Mouse (Mus musculus) forebrain, embryonic 11.5 days (tissue): ENCODE measurements around the gene Cib2. TPM values are rescaled to one million over a fixed set of nuclear protein-coding genes. Genes with fewer than 3 reads are reported as not detected.

Experiments
- ATAC-seq: fragments of 200-750 bp; cut with Nextera tagmentation; replicated peaks from 2 replicates; pipeline ENCODE4 v1.8.0; 2017; ENCODE audit warnings: moderate TSS enrichment; ENCODE audit not compliant: low FRiP score
- DNase-seq: peaks from one replicate; pipeline ENCODE4 v3.0.0-alpha.2; 2017; ENCODE audit warnings: low spot score
- H3K27ac ChIP-seq: fragments of 300-500 bp; sonication (generic); 2 replicates; pipeline ENCODE4 v1.5.1; 2014; ENCODE audit warnings: low read depth, low read length
- H3K27me3 ChIP-seq: fragments of 300-500 bp; sonication (generic); 2 replicates; pipeline ENCODE4 v1.6.1; 2014; ENCODE audit warnings: mild to moderate bottlenecking, low read length, mixed read lengths; ENCODE audit not compliant: control insufficient read depth, insufficient read depth
- H3K36me3 ChIP-seq: fragments of 300-500 bp; sonication (generic); 2 replicates; pipeline ENCODE4 v1.6.1; 2014; ENCODE audit warnings: mild to moderate bottlenecking, low read length, moderate library complexity, mixed read lengths; ENCODE audit not compliant: control insufficient read depth, insufficient read depth
- H3K4me1 ChIP-seq: fragments of 300-500 bp; sonication (generic); replicated peaks from 2 replicates; pipeline ENCODE4 v1.6.1; 2014; ENCODE audit warnings: low read length, mixed read lengths; ENCODE audit not compliant: control insufficient read depth, insufficient read depth
- H3K4me2 ChIP-seq: fragments of 300-500 bp; sonication (generic); 2 replicates; pipeline ENCODE4 v1.6.1; 2014; ENCODE audit warnings: low read depth, mild to moderate bottlenecking, low read length, moderate library complexity, mixed read lengths; ENCODE audit not compliant: severe bottlenecking
- H3K4me3 ChIP-seq: fragments of 300-500 bp; sonication (generic); 2 replicates; pipeline ENCODE4 v1.5.1; 2014; ENCODE audit warnings: low read depth, low read length
- H3K9ac ChIP-seq: fragments of 300-500 bp; sonication (generic); 2 replicates; pipeline ENCODE4 v1.6.1; 2014; ENCODE audit warnings: low read length
- H3K9me3 ChIP-seq: fragments of 300-500 bp; sonication (generic); 2 replicates; pipeline ENCODE4 v1.6.1; 2016; ENCODE audit warnings: low read length, mixed read lengths; ENCODE audit not compliant: control insufficient read depth
- WGBS: fragments of 180-500 bp; shearing (Covaris S2); extraction: QIAGEN DNeasy Blood & Tissue Kit; methylation state at CpG from one replicate; pipeline ENCODE4 v1.1.7; 2014; 5-methylcytosine and 5-hydroxymethylcytosine counted together
- polyA plus RNA-seq: library from polyadenylated mRNA; unstranded; fragments of >200 nt; fragmentation: Nextera tagmentation; extraction: Ambion mirVana; gene quantifications from 2 replicates; pipeline ENCODE4 v1.2.1, GENCODE M21; 2014

Gene Cib2
- polyA plus RNA-seq, 1 experiment from 2014 or later, result 15.9 TPM

- H3K4me2 ChIP-seq, result no peak overlapping the region
- H3K9me3 ChIP-seq, result no peaks in the 10 kb centered on the region
- DNase-seq, result no peak
- WGBS, result 78% methylated on average over 8 of the region's 8 CpGs
- H3K9ac ChIP-seq, result no peak overlapping the region
- 0 out of 2 replicates have a peak, but pooled peaks cover 3% of the 10 kb centered on the region for H3K4me1 ChIP-seq
- no peak overlapping the region for H3K27ac ChIP-seq
- no peak overlapping the region for H3K4me3 ChIP-seq
- H3K27me3 ChIP-seq, result no peaks in the 10 kb centered on the region
- H3K36me3 ChIP-seq, result no peaks in the 10 kb centered on the region
- no peak for ATAC-seq
These were observed 1.3 kb downstream of the Cib2 start for GRCm38 (mm10) chr9:54558731-54559130.

- H3K36me3 ChIP-seq, result no peaks in the 10 kb centered on the region
- 0 out of 2 replicates have a peak, but pooled peaks cover 3% of the 10 kb centered on the region for H3K4me1 ChIP-seq
- no peaks in the 10 kb centered on the region for H3K9me3 ChIP-seq
- H3K4me3 ChIP-seq, result no peak overlapping the region
- H3K27ac ChIP-seq, result no peak overlapping the region
- H3K9ac ChIP-seq, result no peak overlapping the region
- DNase-seq (no peak), ATAC-seq (no peak)
- no peaks in the 10 kb centered on the region for H3K27me3 ChIP-seq
- no peak overlapping the region for H3K4me2 ChIP-seq
- 72% methylated on average over 2 of the region's 2 CpGs for WGBS
These were observed 5.0 kb downstream of the Cib2 start for GRCm38 (mm10) chr9:54555044-54555443.

- DNase-seq (no peak), ATAC-seq (no peak)
- no peaks in the 10 kb centered on the region for H3K9me3 ChIP-seq
- 21% methylated on average over 5 of the region's 5 CpGs for WGBS
- no peak overlapping the region for H3K27ac ChIP-seq
- no peak overlapping the region for H3K4me2 ChIP-seq
- no peak overlapping the region for H3K9ac ChIP-seq
- H3K36me3 ChIP-seq, result no peaks in the 10 kb centered on the region
- H3K4me3 ChIP-seq, result no peak overlapping the region
- H3K4me1 ChIP-seq, result no peaks in the 10 kb centered on the region
- no peaks in the 10 kb centered on the region for H3K27me3 ChIP-seq
These were observed 7.6 kb downstream of the Cib2 start for GRCm38 (mm10) chr9:54552409-54552808.

- Histone ChIP-seq H3K9ac (no peak overlapping the region), H3K4me2 (no peak overlapping the region), H3K9me3 (no peaks in the 10 kb centered on the region), H3K27ac (no peak overlapping the region), H3K27me3 (no peaks in the 10 kb centered on the region), H3K36me3 (no peaks in the 10 kb centered on the region), H3K4me1 (no peaks in the 10 kb centered on the region), H3K4me3 (no peak overlapping the region)
- no peak for DNase-seq
- WGBS, result 87% methylated on average over 6 of the region's 6 CpGs
- no peak for ATAC-seq
These were observed 10.6 kb downstream of the Cib2 start for GRCm38 (mm10) chr9:54549433-54549832.

GRCm38 (mm10) chr9:54547536-54547935 is 12.5 kb downstream of the Cib2 start:
- Histone ChIP-seq H3K4me1 (no peaks in the 10 kb centered on the region), H3K9me3 (no peaks in the 10 kb centered on the region), H3K27ac (no peak overlapping the region), H3K4me2 (no peak overlapping the region), H3K36me3 (no peaks in the 10 kb centered on the region), H3K27me3 (no peaks in the 10 kb centered on the region), H3K9ac (no peak overlapping the region), H3K4me3 (no peak overlapping the region)
- 15% methylated on average over 5 of the region's 5 CpGs for WGBS
- DNase-seq (peak; percentile 78), ATAC-seq (no peak)

GRCm38 (mm10) chr9:54544954-54545315 is 15.1 kb downstream of the Cib2 start:
- Histone ChIP-seq H3K4me3 (no peak overlapping the region), H3K27ac (no peak overlapping the region), H3K4me1 (no peaks in the 10 kb centered on the region), H3K27me3 (no peaks in the 10 kb centered on the region), H3K9me3 (no peaks in the 10 kb centered on the region), H3K9ac (no peak overlapping the region), H3K4me2 (no peak overlapping the region), H3K36me3 (no peaks in the 10 kb centered on the region)
- ATAC-seq (no peak), DNase-seq (no peak)
- 87% methylated on average over 4 of the region's 4 CpGs for WGBS

GRCm38 (mm10) chr9:54544212-54544953 is 15.6 kb downstream of the Cib2 start:
- Histone ChIP-seq H3K9me3 (no peaks in the 10 kb centered on the region), H3K4me3 (no peak overlapping the region), H3K36me3 (no peaks in the 10 kb centered on the region), H3K9ac (no peak overlapping the region), H3K27ac (no peak overlapping the region), H3K4me2 (no peak overlapping the region), H3K4me1 (no peaks in the 10 kb centered on the region), H3K27me3 (no peaks in the 10 kb centered on the region)
- ATAC-seq, result no peak
- DNase-seq, result no peak
- 86% methylated on average over 9 of the region's 9 CpGs for WGBS

- WGBS, result 85% methylated on average over 5 of the region's 5 CpGs
These were observed 19.2 kb downstream of the Cib2 start for GRCm38 (mm10) chr9:54540801-54541200.

GRCm38 (mm10) chr9:54538684-54539083 is 21.3 kb downstream of the Cib2 start, which contains the start of gene Sh2d7:
Gene Sh2d7 (plus strand): TSS chr9:54538984.
- H3K36me3 ChIP-seq, result no peaks in the 10 kb centered on the region
- no peak within 1 kb of the TSS for H3K4me2 ChIP-seq
- H3K4me1 ChIP-seq, result 0 out of 2 replicates have a peak, but pooled peaks cover 2% of the 10 kb centered on the region
- H3K27ac ChIP-seq, result no peak within 1 kb of the TSS
- no peak for DNase-seq
- H3K9me3 ChIP-seq, result no peaks in the 10 kb centered on the region
- WGBS, result 93% methylated on average over 14 of the region's 14 CpGs
- H3K27me3 ChIP-seq, result no peaks in the 10 kb centered on the region
- H3K9ac ChIP-seq, result no peak within 1 kb of the TSS
- no peak for ATAC-seq
- no peak within 1 kb of the TSS for H3K4me3 ChIP-seq

More at GRCm38 (mm10) chr9:54540801-54541200, 19.2 kb downstream of the Cib2 start:
- no peak overlapping the region for H3K9ac ChIP-seq
- H3K4me1 ChIP-seq, result no peaks in the 10 kb centered on the region
- no peaks in the 10 kb centered on the region for H3K9me3 ChIP-seq
- H3K4me3 ChIP-seq, result no peak overlapping the region
- H3K27me3 ChIP-seq, result no peaks in the 10 kb centered on the region
- no peak overlapping the region for H3K4me2 ChIP-seq
- ATAC-seq (no peak), DNase-seq (no peak)
- H3K36me3 ChIP-seq, result no peaks in the 10 kb centered on the region
- no peak overlapping the region for H3K27ac ChIP-seq
